Mouse (Mus musculus) thymus, adult 2 months (tissue): Measurements from ENCODE around the gene B4galt1.

ENCODE experiments used
- CTCF ChIP-seq: fragments of 200-500 bp; IDR thresholded peaks from 2 replicates; pipeline ENCODE4 v1.5.1; 2012; ENCODE audit warnings: mild to moderate bottlenecking, control low read depth, low read length, moderate library complexity, borderline replicate concordance; ENCODE audit not compliant: control insufficient read depth, poor library complexity, insufficient read depth; ENCODE audit errors: extremely low read depth
- POLR2A ChIP-seq: fragments of 200-500 bp; IDR thresholded peaks from 2 replicates; pipeline ENCODE4 v1.6.1; 2012; ENCODE audit warnings: mild to moderate bottlenecking, low read length, control low read depth, moderate library complexity; ENCODE audit not compliant: control insufficient read depth, poor library complexity, insufficient read depth; ENCODE audit errors: extremely low read depth

GRCm38 (mm10) chr4:40776416-40776815 is 77.4 kb downstream of the B4galt1 start:
- no peak for TF ChIP-seq CTCF
- no peak for TF ChIP-seq POLR2A
